Mouse (Mus musculus) G1E (cell line): ENCODE measurements around the gene Exosc6. TPM values are rescaled to one million over a fixed set of nuclear protein-coding genes. Genes with fewer than 3 reads are reported as not detected.
"Not testable (repeated sequence)": the region's sequence is repeated elsewhere in the genome, so short reads cannot be mapped to it uniquely, and the experiment has no call there.

ENCODE experiments used
- ATAC-seq: 2 replicates; pipeline ENCODE4 v1.8.0; 2016; ENCODE audit warnings: mild to moderate bottlenecking; ENCODE audit not compliant: insufficient number of reproducible peaks, poor library complexity, low FRiP score, severe bottlenecking; ENCODE audit errors: extremely low read depth
- DNase-seq: peaks from one replicate; pipeline ENCODE4 v3.0.0; 2012; ENCODE audit warnings: low spot score
- H3K27me3 ChIP-seq: 2 replicates; pipeline ENCODE4 v1.6.1; 2012; ENCODE audit warnings: mild to moderate bottlenecking, low read length, inconsistent platforms; ENCODE audit not compliant: insufficient read depth
- H3K36me3 ChIP-seq: replicated peaks from 2 replicates; pipeline ENCODE3; 2012; ENCODE audit warnings: mild to moderate bottlenecking, inconsistent platforms
- H3K4me1 ChIP-seq: 2 replicates; pipeline ENCODE4 v1.6.1; 2012; ENCODE audit warnings: low read depth, low read length, inconsistent platforms, mixed read lengths; ENCODE audit not compliant: insufficient read depth
- H3K4me3 ChIP-seq: 2 replicates; pipeline ENCODE4 v1.5.1; 2012; ENCODE audit warnings: low read depth, mild to moderate bottlenecking, inconsistent platforms, low read length, moderate library complexity, mixed read lengths
- H3K9me3 ChIP-seq: replicated peaks from 2 replicates; pipeline ENCODE4 v1.6.1; 2012; ENCODE audit warnings: inconsistent platforms
- CTCF ChIP-seq: IDR thresholded peaks from 2 replicates; pipeline ENCODE4 v1.5.1; 2012; ENCODE audit warnings: low read depth, low read length, inconsistent platforms, mixed read lengths
- GATA1 ChIP-seq: IDR thresholded peaks from 2 replicates; pipeline ENCODE4 v1.6.1; 2012; ENCODE audit warnings: borderline replicate concordance, low read length, inconsistent platforms, mixed read lengths
- GATA2 ChIP-seq: IDR thresholded peaks from 2 replicates; pipeline ENCODE4 v1.6.1; 2012; ENCODE audit warnings: low read depth, low read length, inconsistent platforms, borderline replicate concordance
- POLR2AphosphoS5 ChIP-seq: IDR thresholded peaks from 2 replicates; pipeline ENCODE4 v1.6.1; 2012; ENCODE audit warnings: low read depth, low read length, inconsistent platforms; ENCODE audit not compliant: insufficient replicate concordance
- TAL1 ChIP-seq: conservative IDR thresholded peaks from 2 replicates; pipeline ENCODE4 v1.6.1; 2012; ENCODE audit warnings: low read depth, low read length, inconsistent platforms, mixed read lengths
- polyA plus RNA-seq: library from polyadenylated mRNA; stranded (reverse); fragments of >175 nt; gene quantifications from 2 replicates; pipeline ENCODE4 v1.2.3, GENCODE M21; 2012
- total RNA-seq, 2 experiments: library from RNA; stranded (forward) in 1 of 2; stranded (reverse) in 1 of 2; fragments of 200-1000 nt in 1 of 2; fragments of >200 nt in 1 of 2; fragmentation: Nextera tagmentation in 1 of 2; gene quantifications; 2 replicates each; pipeline ENCODE4 v1.2.3; 2014 to 2017

Exosc6 gene
- total RNA-seq (2014; fragmentation: Nextera tagmentation) (not detected in 2 replicates), total RNA-seq (2017) (13.9 and 17.0 TPM in 2 replicates), polyA plus RNA-seq (88.0 and 119 TPM in 2 replicates)

DNA sequence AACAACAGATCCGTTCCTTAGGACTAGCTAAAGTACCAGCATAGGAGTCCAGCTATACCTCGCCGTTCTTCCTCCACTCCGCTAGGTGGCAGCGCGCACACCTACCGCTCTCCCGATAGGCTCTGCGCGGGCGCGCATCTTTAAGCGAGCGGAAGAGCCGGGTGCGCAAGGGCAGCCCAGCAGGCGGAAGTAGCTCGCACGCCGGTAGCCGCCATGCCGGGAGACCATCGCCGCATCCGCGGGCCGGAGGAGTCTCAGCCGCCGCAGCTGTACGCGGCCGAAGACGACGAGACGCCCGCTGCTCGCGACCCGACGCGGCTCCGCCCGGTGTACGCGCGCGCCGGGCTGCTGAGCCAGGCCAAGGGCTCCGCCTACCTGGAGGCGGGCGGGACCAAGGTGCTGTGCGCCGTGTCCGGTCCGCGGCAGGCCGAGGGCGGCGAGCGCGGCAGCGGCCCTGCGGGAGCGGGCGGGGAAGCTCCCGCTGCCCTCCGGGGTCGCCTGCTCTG is at the start of gene Exosc6:
Gene Exosc6, plus strand, starts transcription at position 182 of the 506 bp plus-strand sequence.
- ATAC-seq (peak; percentile 90), DNase-seq (peak; percentile 87)
- Histone ChIP-seq H3K36me3 (peaks cover 76% of the 10 kb centered on the region), H3K4me1 (peaks cover 54% of the 10 kb centered on the region), H3K4me3 (peak within 1 kb of the TSS; percentile 96), H3K9me3 (no peaks in the 10 kb centered on the region), H3K27me3 (peaks cover 9% of the 10 kb centered on the region)
- TF ChIP-seq POLR2AphosphoS5: no peak
- no peak for TF ChIP-seq TAL1
- TF ChIP-seq GATA2: no peak
- TF ChIP-seq GATA1: no peak
- TF ChIP-seq CTCF: peak; percentile 79

DNA sequence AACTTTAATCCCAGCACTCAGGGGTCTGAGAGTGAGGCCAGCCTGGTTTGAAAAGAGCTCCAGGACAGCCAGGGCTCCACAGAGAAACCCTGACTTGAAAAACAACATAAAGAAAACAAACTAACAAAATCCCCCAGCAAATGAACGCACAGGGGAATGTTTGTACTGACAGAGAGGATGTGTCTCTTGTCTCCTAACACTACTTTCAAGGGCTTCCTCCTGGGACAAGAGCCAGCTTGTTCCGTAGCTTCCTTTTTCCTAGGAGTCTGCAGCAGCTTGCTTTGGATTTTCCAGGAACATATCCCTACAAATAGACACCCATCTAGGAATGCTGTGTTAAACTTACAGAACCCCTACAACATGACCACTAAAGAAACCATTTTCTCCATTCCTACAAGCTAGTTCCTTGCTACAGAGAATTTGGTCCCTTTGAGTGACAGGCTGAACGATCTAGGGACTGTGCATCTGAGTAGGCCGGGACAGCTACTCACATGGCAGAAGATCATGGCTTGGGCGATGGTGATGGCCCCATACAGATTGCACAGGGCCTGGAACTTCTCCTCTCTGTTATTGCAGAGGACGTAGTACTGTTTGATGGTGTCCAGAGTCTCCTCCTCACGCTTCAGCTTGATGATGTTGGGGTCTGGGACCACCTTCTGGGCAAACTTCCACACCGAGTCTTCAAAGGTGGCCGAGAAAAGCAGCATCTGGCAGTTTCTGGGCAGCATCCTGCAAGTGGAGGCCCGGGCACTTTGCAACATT is 45.7 kb upstream of the Exosc6 start:
- not testable (repeated sequence) for ATAC-seq, DNase-seq, H3K4me3 ChIP-seq, H3K4me1 ChIP-seq, H3K9me3 ChIP-seq, H3K27me3 ChIP-seq
- H3K36me3 ChIP-seq: peaks cover 69% of the 10 kb centered on the region

DNA sequence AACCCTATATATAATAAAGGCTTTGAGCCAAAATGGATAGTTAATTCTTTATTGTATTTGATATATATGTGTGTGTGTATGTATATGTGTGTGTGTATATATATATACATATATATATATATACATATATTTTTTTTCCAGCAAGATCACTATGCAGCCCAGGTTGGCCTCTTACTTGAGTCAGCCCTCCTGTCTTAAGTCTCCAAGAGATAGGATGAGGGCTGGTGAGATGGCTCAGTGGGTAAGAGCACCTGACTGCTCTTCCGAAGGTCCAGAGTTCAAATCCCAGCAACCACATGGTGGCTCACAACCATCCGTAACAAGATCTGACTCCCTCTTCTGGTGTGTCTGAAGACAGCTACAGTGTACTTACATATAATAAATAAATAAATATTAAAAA is 29.5 kb upstream of the Exosc6 start:
- not testable (repeated sequence) for ATAC-seq, H3K4me3 ChIP-seq, DNase-seq, H3K9me3 ChIP-seq, H3K27me3 ChIP-seq
- H3K4me1 ChIP-seq: peaks cover 28% of the 10 kb centered on the region
- H3K36me3 ChIP-seq: peaks cover 21% of the 10 kb centered on the region

DNA sequence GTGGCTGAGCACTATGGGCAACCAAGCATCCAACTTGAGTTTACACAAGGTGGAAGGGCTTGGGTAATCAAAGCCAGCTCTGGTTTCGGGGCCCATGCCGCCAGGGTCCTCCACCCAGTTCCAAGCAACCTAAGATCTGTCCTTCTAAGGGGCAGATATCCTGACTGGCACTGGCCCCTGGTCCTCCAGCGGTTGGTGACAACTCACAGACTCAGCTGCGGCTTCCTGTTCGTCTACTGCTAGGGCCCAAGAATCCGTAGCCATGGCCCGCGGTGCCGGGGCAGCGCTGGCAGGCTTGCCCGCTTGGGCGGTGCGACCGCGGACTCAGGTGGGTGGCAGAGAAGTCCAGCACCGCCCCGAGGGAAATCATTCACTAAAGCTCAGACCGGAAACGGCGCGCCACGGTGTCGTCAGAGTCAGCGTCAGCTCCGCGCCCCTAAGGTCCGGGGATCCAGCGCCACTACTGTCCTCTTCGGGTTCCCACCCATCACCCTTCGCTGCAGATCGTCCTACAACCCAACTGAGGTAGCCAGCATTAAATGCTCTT is 28.7 kb upstream of the Exosc6 start:
- H3K36me3 ChIP-seq: peaks cover 16% of the 10 kb centered on the region
- peak overlapping the region; percentile 88 for H3K4me3 ChIP-seq
- peak; percentile 80 for DNase-seq
- H3K9me3 ChIP-seq: no peaks in the 10 kb centered on the region
- peak; percentile 89 for ATAC-seq
- no peak for TF ChIP-seq POLR2AphosphoS5
- no peak for TF ChIP-seq GATA1
- TF ChIP-seq GATA2: no peak
- TF ChIP-seq TAL1: no peak
- TF ChIP-seq CTCF: no peak
- H3K4me1 ChIP-seq: peaks cover 34% of the 10 kb centered on the region
- H3K27me3 ChIP-seq: no peaks in the 10 kb centered on the region

DNA sequence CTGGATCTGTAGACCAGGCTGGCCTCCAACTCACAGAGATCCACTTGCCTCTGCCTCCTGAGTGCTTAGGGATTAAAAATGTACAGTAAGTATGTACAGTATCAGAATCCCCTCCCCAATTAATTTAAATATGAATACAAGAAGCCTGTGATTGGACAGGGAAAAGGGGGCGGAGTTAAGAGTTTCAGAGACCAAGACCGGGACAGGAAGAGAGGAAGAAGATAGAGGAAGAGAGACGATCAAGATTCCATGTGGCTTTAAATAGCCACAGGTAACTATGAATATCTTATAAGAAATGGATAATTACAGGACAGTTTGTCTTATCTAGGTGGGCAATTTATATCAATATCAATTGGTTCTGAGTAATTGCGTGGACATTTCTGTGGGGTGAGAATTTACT is 26.6 kb upstream of the Exosc6 start:
- Histone ChIP-seq H3K27me3 (no peaks in the 10 kb centered on the region), H3K9me3 (no peaks in the 10 kb centered on the region), H3K4me1 (peaks cover 42% of the 10 kb centered on the region), H3K4me3 (peak overlapping the region; percentile 70), H3K36me3 (peaks cover 12% of the 10 kb centered on the region)
- DNase-seq (no peak), ATAC-seq (0 out of 2 replicates have a peak, but pooled peaks have one; percentile 16)
- no peak for TF ChIP-seq GATA1
- TF ChIP-seq POLR2AphosphoS5: no peak
- no peak for TF ChIP-seq GATA2
- no peak for TF ChIP-seq CTCF
- no peak for TF ChIP-seq TAL1

DNA sequence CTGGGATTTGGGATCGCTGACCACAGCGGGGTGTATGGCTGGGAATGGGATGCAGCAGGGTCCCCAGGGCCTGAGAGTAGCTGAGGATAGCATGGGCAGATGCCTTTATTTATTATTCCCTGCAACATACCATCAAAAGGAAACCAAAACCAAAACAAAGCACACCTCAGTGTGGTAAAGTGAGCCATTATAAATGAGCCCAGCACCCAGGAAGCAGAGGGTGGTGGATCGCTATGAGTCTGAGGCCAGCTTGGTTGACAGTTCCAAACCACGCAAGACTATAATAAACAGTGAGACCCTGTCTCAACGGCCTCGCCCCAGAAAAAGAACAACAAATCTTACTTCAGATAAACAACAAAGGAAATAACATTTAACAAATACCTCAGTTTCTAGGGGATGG is 26.1 kb upstream of the Exosc6 start:
- no peak for DNase-seq
- H3K4me3 ChIP-seq: peak overlapping the region; percentile 70
- peaks cover 11% of the 10 kb centered on the region for H3K36me3 ChIP-seq
- peaks cover 42% of the 10 kb centered on the region for H3K4me1 ChIP-seq
- H3K27me3 ChIP-seq: no peaks in the 10 kb centered on the region
- no peak for ATAC-seq
- TF ChIP-seq GATA1 (no peak), GATA2 (no peak), POLR2AphosphoS5 (no peak), CTCF (no peak), TAL1 (no peak)
- no peaks in the 10 kb centered on the region for H3K9me3 ChIP-seq

DNA sequence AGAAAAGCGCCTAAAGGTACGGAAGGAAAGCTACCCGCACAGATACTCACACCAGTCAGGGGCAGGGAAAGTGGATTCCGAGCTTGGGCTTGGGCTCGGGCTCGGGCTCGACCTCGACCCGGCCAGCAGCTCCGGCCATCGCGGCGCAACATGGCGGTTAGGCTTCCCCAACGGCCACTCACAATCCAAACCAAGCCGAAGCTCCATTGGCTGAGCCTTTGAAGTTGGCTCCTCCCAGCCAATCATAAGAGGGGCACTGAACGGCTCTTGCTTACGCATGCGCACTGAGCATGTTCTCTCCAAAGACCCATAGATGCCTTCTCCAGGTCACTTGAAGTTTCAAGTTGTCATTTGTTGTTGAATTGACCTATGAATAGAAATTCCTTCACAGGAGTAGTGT is 24.6 kb upstream of the Exosc6 start, which contains the start of gene Ddx19b:
Gene Ddx19b, minus strand, starts transcription at position 180 of the 400 bp plus-strand sequence.
- ATAC-seq (no peak), DNase-seq (no peak)
- Histone ChIP-seq H3K4me3 (peak within 1 kb of the TSS; percentile 70; the same call in 1 of the 2 replicates), H3K9me3 (no peaks in the 10 kb centered on the region), H3K36me3 (peaks cover 18% of the 10 kb centered on the region), H3K27me3 (no peaks in the 10 kb centered on the region), H3K4me1 (peaks cover 57% of the 10 kb centered on the region)
- no peak for TF ChIP-seq GATA1
- TF ChIP-seq POLR2AphosphoS5: no peak
- no peak for TF ChIP-seq TAL1
- TF ChIP-seq CTCF: no peak
- no peak for TF ChIP-seq GATA2
